Mouse (Mus musculus): Measurements from ENCODE around the gene Rgr. TPM values are rescaled to one million over a fixed set of nuclear protein-coding genes. Genes with fewer than 3 reads are reported as not detected.
"Not testable (repeated sequence)": the region's sequence is repeated elsewhere in the genome, so short reads cannot be mapped to it uniquely, and the experiment has no call there.

Gene Rgr
- total RNA-seq, 2 experiments from 2014 or later = not detected

DNA sequence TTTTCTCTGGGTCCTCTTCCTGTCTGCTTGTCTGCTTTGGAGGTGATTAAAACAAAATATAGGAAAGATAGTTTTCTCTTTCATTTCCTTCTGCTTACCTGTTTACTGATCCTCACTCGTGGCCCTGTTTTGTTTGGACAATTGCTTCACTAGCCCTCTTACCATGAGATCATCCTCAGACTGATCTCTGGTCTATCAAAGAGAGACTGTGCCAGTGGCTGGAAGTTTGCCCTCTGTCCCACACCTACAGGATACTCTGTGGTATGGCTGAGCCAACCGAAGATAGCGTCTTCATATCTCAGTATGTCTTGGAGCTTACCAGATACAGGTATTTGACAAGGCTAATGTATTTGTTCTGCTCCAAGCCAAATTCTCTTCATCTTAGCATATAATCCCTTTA is 20.8 kb downstream of the Rgr start:
- Histone ChIP-seq H3K4me3 (no peak overlapping the region), H3K27ac (no peak overlapping the region)
- no peak for DNase-seq (ENCODE audit: low spot score in 2 of 2)
- no peak for TF ChIP-seq CTCF (conservative IDR thresholded peaks at IDR 0.05)

DNA sequence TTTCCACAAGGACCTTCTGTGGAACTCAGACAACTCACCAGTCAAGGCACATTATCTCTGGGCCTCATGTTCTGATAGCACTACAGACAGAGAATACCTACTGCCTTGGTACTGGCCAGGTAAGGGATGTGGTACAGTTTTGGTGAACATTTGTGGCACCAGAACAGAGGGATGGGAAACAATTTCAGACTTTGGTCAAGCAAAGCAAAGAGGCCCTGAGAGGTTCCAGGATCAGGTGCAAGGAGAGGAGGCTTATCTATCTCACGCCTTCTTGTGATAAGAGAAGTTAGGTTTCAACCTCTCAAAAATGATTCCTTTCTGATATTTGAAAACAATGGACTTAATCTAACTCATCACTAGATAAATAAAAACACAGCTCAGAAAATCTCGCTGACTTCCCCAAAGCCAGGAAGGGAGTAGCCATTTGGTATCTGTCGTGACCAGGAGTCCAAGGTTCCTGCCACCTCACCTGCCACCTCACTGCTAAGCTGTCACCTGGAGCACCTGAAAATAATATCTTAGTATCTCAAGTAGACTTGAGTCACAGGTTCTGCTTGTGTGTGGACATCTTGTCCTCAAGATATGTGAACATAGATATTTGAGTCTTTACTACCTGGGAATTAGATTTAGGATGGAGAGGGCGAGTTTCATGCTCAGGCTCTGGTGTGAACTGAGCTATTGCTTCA is 21.4 kb downstream of the Rgr start:
- no peak for DNase-seq (ENCODE audit: low spot score in 2 of 2)
- TF ChIP-seq CTCF (conservative IDR thresholded peaks at IDR 0.05) = no peak
- Histone ChIP-seq H3K27ac (no peak overlapping the region), H3K4me3 (no peak overlapping the region)

DNA sequence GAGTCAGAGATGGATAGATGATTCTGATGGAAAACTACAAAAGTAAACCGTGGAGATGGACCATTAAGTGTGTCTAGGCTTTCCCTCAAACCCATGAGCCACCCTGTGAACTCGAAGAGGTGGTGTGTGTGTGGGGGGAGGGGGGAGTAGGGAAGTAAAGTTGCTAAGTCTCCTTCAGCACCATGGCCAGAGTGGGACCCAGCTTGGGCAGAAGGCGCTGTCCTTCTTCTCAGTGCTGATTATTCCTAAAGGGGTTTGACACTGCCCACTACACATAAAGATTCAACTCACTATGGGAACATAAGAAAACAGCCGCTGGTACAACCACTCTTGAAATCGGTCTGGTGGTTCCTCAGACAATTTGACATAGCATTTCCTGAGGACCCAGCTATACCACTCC is 32.9 kb downstream of the Rgr start:
- DNase-seq (ENCODE audit: low spot score in 2 of 2) = no peak
- no peak for TF ChIP-seq CTCF (conservative IDR thresholded peaks at IDR 0.05)
- no peak overlapping the region for H3K4me3 ChIP-seq
- no peak overlapping the region for H3K27ac ChIP-seq

DNA sequence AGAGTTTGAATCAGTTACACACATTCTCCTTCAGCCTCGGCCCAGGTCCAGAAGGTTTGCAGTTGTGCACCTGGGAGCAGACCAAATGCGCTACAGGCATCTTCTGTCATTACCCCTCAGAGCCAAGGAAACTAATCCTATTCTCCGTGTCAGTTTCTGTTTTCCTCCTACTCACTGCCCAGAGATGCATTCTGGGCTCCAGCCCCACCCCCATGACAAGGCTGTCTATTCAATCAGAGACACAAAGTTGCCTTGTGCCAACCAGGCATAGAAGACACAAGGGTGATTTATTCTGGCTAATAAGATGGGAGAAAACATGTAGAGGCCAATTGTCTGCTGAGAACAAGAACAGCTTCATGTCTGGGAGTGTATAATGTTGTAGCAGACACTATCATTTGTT is 35.1 kb downstream of the Rgr start:
- no peak overlapping the region for H3K4me3 ChIP-seq
- no peak overlapping the region for H3K27ac ChIP-seq
- no peak for TF ChIP-seq CTCF (conservative IDR thresholded peaks at IDR 0.05)
- peak in 1 of 2 experiments; percentile 16 for DNase-seq (ENCODE audit: low spot score in 2 of 2)

DNA sequence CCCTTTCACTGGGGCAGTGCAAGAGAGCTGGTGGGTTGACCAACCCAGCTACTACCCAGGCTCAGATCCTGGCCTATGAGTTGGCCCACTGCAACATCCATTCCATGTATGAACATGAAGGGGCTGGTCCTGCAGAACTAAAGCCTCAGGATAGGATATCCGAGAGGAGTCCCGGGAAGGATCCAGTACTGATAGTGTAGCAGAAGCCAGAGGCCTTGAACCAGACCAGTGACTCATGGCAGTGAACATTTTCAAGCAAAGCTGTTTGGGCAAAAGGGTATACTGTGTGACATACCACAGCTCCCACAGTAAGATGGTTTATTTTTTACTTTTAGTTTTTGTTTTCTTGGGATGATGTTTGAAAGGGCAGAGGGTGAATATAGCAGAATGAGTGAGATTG is 39.1 kb downstream of the Rgr start:
- Histone ChIP-seq H3K4me3 (no peak overlapping the region), H3K27ac (no peak overlapping the region)
- no peak for DNase-seq (ENCODE audit: low spot score in 2 of 2)
- TF ChIP-seq CTCF (conservative IDR thresholded peaks at IDR 0.05) = no peak

DNA sequence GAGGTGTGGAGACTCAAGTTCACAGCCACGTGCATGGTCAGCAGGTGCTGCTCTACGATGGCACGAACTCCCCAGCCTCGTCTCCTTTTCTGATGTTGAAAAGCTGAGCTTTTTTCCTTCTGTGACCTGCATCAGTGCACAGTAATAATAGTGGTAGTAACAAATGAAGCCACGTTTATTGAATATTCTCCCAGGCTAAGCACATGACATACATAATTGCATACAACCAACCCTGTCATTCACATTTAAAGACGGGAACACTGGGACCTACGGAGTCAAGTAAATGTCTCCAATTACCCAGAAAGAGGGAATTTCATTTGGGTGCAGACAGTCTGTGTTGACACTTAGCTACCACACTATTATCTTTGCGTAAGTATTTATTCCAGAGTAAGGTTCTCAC is 42.3 kb downstream of the Rgr start:
- no peak overlapping the region for H3K4me3 ChIP-seq
- no peak overlapping the region for H3K27ac ChIP-seq
- no peak for TF ChIP-seq CTCF (conservative IDR thresholded peaks at IDR 0.05)
- no peak for DNase-seq (ENCODE audit: low spot score in 2 of 2)

DNA sequence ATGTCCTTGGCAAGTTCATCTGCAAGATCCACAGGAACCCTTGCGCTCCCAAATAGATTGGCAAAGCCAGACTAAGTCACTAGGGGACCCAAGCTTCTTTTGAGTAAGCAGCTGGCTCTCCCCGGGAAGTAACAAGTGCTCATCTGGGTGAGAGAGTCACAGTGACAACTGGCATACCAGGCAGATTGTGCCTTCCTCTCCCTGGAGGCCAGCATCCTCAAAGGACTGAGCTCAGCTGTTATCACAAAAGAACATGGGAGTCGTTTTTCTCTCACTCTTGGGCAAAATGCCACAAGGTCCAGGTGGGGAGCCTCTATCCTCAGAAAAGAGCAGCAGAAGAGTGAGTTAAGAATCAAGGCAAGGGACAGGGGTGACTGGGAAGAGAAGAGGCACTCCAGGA is 42.9 kb downstream of the Rgr start:
- DNase-seq (ENCODE audit: low spot score in 2 of 2) = no peak
- H3K4me3 ChIP-seq = no peak overlapping the region
- no peak overlapping the region for H3K27ac ChIP-seq
- TF ChIP-seq CTCF (conservative IDR thresholded peaks at IDR 0.05) = no peak

DNA sequence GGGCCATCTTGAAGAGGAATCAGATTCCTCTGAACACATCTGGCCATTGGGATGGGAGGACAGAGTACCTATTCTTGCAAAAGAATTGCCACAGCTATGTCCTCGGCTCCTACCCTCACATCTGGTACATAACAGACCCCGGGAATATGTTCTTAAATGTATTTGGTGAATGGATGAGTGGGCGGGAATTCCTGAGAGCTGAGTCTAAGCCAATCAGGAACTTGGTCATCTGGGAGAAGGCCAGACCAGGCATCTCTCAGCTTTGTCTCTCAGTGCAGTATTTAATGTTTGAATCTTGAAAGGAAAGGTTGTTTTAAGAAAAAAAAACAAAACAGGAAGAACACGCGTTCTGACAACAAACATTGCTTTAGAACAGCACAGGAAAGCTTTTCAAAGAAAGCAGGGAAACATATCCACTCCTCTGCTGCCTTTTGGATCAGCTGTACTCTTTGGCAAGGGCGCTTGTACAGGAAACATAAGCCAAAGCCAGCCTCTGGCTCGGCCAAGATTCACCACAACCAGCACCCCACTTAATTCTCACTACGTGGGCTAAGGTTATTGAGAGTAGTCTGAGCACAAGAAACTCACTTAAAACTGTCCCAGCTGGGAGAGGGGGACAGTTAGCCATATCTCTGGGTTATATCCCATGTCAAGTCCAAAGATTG is 45.2 kb downstream of the Rgr start:
- no peak for DNase-seq (ENCODE audit: low spot score in 2 of 2)
- no peak overlapping the region for H3K27ac ChIP-seq
- H3K4me3 ChIP-seq = no peak overlapping the region
- TF ChIP-seq CTCF (conservative IDR thresholded peaks at IDR 0.05) = no peak

DNA sequence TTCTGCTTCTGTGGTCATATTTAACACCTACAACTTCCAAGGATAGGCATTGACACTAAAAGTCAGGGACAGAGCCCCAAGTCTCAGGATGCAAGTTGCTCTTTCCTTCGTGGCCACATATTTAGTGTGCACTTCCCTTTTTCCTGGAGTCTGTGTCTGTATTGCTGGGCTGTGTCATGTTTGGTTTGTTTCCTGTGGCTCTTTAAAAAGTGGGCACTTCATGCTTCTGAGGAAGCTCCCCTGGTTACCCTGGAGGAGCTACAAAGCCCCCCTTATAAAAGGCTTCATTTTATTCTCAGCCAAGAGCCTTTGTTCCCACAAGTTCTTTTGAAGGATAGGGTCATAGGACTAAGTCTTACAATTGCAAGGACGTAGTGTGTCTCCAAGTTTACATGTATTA is 45.9 kb downstream of the Rgr start:
- no peak overlapping the region for H3K27ac ChIP-seq
- TF ChIP-seq CTCF (conservative IDR thresholded peaks at IDR 0.05) = no peak
- no peak overlapping the region for H3K4me3 ChIP-seq
- no peak for DNase-seq (ENCODE audit: low spot score in 2 of 2)

DNA sequence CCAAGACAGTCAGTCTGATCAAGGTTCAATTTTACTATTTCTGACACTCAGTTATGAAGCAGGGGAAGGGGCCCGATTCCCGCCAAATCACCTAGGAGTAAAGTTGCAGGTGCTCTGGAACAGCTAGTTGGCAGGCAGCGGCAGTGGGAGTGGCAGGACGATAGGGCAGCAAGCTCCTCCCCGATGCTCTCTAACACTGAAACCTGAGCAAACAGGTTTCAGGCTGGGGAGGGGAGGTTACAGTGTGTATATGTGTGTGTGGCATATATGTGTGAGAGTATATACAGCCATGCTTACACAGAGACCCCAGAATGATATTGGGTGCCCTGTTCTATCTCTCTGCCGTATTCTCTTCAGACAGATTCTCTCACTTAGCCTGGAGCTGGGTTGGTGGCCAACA is 48.0 kb downstream of the Rgr start:
- not testable (repeated sequence) for DNase-seq (ENCODE audit: low spot score in 2 of 2); H3K27ac ChIP-seq; H3K4me3 ChIP-seq

DNA sequence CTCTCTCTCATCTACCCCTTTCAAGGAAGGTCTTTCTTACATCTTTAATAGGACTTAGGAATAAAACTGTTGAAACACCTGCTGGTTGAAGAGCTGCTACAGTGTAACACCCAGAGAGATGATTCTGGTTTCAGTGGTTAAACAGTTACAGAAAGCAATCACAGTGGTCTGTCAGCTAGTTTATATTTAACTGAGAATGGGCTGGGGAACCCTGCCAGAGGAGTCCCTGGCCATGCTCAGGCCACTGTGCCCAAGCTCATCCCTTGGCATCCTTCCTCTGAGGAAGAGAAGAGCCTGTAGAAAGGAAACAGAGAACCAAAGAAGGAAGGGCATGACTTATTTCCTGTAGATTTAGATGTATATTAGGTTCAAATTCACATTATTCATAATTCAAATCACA is 59.0 kb downstream of the Rgr start:
- DNase-seq (ENCODE audit: low spot score in 2 of 2) = no peak
- no peak for TF ChIP-seq CTCF (conservative IDR thresholded peaks at IDR 0.05)
- H3K27ac ChIP-seq = no peak overlapping the region
- no peak overlapping the region for H3K4me3 ChIP-seq

DNA sequence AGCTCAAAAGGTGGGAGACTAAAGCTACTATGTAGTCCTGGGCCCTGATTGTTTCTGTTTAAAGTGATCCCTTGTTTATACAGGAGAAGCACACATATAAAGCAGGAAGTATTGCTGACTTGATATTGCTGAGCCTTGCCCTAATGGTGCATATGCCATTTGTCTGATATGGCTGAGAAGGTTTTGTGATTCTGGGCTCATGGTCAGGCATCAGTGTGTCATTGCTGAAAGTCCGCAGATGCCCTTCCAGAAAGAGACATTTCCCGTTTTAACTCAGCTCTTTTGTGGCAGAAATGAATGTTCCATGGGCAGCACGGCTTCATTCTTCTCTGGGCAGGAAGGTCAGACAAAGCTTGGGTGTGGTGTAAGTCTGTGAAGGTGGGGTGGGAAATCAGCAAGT is 63.1 kb downstream of the Rgr start:
- DNase-seq (ENCODE audit: low spot score in 2 of 2) = no peak
- no peak overlapping the region for H3K4me3 ChIP-seq
- no peak overlapping the region for H3K27ac ChIP-seq
- no peak for TF ChIP-seq CTCF (conservative IDR thresholded peaks at IDR 0.05)

Other genes starting within 250 kb of the Rgr start
- 10 to 100 TPM; 78.3 to 88.0 TPM for gene Ccser2, start 80.2 kb downstream of the Rgr start, total RNA-seq (2021)
- gene Lrit1, start 5.9 kb upstream of the Rgr start, total RNA-seq (2021) = not detected
- gene Lrit2, start 19.0 kb upstream of the Rgr start, total RNA-seq (2021) = not detected
- 10 to 100 TPM in 1 of 2 experiments, 1 to 10 TPM in 1; 8.5 to 10.1 TPM for gene Cdhr1, start 49.4 kb upstream of the Rgr start, total RNA-seq (2021)
- 1 to 10 TPM in 1 of 2 experiments, under 1 TPM in 1; 0.71 to 1.2 TPM for gene 2610528A11Rik, start 65.1 kb upstream of the Rgr start, total RNA-seq (2021)
- gene Ghitm, start 86.3 kb upstream of the Rgr start, total RNA-seq (2021) = 100 to 1,000 TPM; 412 to 415 TPM